Mouse (Mus musculus) large intestine, adult 2 months (tissue): ENCODE results near the gene Sptbn1. TPM values are rescaled to one million over a fixed set of nuclear protein-coding genes. Genes with fewer than 3 reads are reported as not detected.
A peak's percentile ranks its signal among the peaks of the same experiment; 100 is the strongest.

Experiments
- DNase-seq: peaks from one replicate; pipeline ENCODE4 v3.0.0-alpha.2; 2012; ENCODE audit warnings: low read depth, low spot score
- WGBS: fragments of 180-500 bp; shearing (Covaris S2); methylation state at CpG from one replicate; pipeline ENCODE4 v1.1.7; 2018; 5-methylcytosine and 5-hydroxymethylcytosine counted together
- polyA plus RNA-seq: library from polyadenylated mRNA; depleted of rRNA; stranded (reverse); fragments of >200 nt; gene quantifications from 2 replicates; pipeline ENCODE4 v1.2.3, GENCODE M21; 2012

The Sptbn1 gene
- polyA plus RNA-seq, 1 experiment: 56.6 TPM

DNA sequence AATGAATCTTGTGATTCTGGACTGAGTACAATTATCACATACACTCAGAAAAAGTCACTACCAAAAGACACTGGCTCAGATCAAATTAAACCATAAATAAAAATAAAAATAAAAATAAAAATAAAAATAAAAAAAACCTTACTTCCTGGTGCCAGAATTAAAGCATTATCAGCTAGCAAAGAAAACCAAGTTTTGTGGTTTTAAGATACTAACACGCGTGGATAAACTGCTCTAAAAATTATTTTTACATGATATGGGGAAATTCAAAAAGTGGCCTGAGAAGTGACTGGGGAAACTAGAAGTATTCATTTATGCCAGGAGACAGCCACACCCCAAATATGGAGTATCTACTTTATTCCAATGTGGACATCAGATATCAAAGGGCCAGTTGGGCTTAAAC lies 89.8 kb downstream of the Sptbn1 start:
- WGBS: 85% methylated on average over 2 of the region's 2 CpGs
- DNase-seq: no peak

- WGBS: 25% methylated on average over 5 of the region's 5 CpGs
- DNase-seq: no peak
Observed at GRCm38 (mm10) chr11:30177145-30177840, 90.7 kb downstream of the Sptbn1 start.

GRCm38 (mm10) chr11:30176111-30176510 lies 91.9 kb downstream of the Sptbn1 start:
- DNase-seq: no peak
- 37% methylated on average over 3 of the region's 3 CpGs for WGBS

GRCm38 (mm10) chr11:30175623-30176022 lies 92.4 kb downstream of the Sptbn1 start:
- WGBS: 46% methylated on average over 1 of the region's 1 CpGs
- no peak for DNase-seq

- no peak for DNase-seq
- WGBS: 30% methylated on average over 4 of the region's 4 CpGs
Observed at GRCm38 (mm10) chr11:30171586-30172178, 96.3 kb downstream of the Sptbn1 start.

DNA sequence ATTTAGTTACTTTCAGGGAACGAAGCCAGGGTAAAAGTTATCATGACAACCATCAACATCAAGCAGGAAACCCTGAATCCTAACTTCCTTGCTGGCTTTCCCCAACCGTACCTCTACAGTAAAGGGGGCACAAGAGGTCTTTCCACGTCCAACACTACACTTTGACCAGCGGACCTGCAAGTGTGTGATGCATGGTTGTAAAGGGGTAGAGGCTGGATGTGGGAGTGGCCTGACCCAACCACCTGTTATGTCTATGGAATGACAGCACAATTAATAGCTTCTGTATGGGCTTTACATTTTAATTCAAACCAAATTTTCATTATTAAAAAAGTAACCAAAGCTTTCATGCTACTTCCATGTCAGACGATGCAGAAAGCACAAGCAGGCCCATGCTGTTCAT lies 96.8 kb downstream of the Sptbn1 start:
- DNase-seq: no peak
- 33% methylated on average over 5 of the region's 5 CpGs for WGBS

GRCm38 (mm10) chr11:30166551-30166922 lies 101.4 kb downstream of the Sptbn1 start:
- DNase-seq: no peak
- 17% methylated on average over 4 of the region's 4 CpGs for WGBS

GRCm38 (mm10) chr11:30165861-30166550 lies 102.0 kb downstream of the Sptbn1 start:
- no peak for DNase-seq
- 35% methylated on average over 5 of the region's 5 CpGs for WGBS

- WGBS: 29% methylated on average over 5 of the region's 5 CpGs
- peak; percentile 70 for DNase-seq
Observed at GRCm38 (mm10) chr11:30164515-30165214, 103.3 kb downstream of the Sptbn1 start.

DNA sequence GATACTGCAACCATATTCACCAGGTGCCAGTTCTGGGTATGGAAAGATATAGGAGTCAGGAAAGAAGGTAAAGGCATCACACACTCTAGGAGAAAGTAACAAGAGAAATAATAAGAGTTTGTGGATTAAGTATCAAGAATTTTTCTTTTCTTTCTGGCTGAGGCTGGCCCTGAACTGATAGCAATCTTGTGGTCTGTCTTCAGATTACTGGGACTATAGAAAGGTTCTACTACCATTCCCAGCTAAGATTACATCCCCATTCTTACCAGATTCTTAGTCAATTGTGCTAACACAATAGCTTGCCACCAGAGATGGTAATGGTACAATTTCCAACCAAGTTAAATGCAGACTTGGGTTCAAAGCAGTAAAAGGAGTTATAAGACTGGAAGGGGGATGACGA lies 104.1 kb downstream of the Sptbn1 start:
- WGBS: 69% methylated on average over 1 of the region's 1 CpGs
- no peak for DNase-seq

DNA sequence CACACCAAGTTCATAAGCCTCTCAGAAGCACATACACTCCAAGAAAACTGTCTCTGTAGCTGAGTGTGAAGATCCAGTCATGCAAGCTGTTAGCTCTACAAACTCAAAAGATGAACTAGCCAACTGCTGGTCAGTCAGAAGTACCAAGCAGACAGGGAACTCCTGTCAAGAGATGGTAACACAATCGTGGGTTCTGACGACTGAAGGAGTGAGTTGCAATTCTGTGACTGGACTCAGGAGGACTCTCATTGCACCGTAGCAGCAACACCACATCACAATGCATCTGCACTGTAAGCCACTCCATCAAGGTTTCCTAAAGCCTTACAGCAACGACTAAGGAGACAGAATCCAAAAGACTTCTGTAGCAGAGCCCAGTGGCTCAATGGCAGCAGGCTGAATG lies 104.9 kb downstream of the Sptbn1 start:
- WGBS: 63% methylated on average over 4 of the region's 4 CpGs
- no peak for DNase-seq

GRCm38 (mm10) chr11:30161744-30162143 lies 106.2 kb downstream of the Sptbn1 start:
- DNase-seq: no peak
- WGBS: 91% methylated on average over 1 of the region's 1 CpGs

DNA sequence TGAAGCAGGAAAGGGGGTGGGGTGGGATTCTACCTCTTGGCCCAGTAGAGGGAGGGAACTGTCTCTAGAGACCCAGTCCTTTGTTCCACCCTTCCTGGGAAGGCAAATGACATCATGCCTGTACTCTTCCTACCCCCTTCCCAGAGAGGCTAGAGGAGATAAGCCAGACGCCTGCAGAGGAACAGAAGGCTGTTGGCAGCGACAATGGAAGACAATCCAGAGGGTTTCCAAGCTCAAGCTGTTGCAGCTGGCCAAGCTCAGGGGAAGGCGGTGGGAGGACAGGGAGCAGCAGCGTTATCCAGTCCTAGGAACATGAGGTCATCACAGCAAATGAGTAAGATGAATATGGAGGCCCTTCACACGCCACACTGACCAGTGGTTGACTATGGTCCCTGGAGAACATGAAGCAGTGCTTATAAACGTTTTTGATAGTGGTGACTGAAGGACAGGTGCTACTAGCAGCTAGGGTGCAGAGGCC lies 106.8 kb downstream of the Sptbn1 start:
- no peak for DNase-seq
- 36% methylated on average over 6 of the region's 6 CpGs for WGBS

DNA sequence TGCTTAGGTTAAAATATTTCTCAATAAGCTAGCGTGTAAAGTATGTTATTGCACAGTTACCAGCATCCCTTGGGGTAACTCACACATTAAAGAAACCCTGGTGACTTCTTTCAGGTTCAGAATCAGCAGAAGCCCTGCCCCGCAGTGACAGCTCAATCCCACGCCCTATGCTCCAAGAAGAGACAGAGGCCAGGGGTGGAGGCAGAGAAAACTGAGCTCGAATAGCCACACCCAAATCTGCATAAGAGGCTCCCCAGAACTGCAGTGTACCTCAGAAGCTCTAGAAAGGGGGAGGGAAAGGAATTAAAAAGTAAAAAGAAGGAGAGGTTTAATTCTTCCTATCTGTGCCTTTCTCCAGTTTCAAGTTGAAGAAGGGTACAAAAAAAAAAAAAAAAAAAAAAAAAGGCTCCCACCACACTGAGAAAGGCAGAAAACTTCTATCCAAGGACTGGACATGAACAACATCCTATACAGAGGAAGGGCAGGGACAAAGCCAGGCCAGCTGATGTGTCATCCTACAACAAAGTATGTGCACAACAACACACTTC lies 107.3 kb downstream of the Sptbn1 start:
- 37% methylated on average over 4 of the region's 4 CpGs for WGBS
- DNase-seq: no peak

GRCm38 (mm10) chr11:30159545-30160255 lies 108.3 kb downstream of the Sptbn1 start:
- 85% methylated on average over 4 of the region's 4 CpGs for WGBS
- DNase-seq: no peak

GRCm38 (mm10) chr11:30158028-30158700 lies 109.8 kb downstream of the Sptbn1 start:
- WGBS: 48% methylated on average over 8 of the region's 8 CpGs

DNA sequence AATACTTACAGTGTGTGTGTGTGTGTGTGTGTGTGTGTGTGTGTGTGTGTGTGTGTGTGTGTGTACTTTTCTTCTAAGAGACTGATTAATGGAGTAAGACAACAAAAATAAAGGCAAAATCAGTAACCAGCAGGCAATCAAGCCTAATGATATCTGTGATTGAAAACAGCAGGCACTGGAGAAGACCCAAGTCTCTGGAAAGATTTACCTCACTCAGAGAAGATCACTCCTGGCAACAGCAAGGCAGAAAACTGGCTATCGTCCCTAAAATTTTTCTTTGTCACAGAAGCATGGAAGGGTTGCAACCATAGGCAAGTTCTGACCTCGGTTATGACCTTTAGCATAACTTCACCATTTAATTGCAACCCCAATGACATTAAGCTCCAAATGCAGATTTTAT lies 112.1 kb downstream of the Sptbn1 start:
- DNase-seq: no peak
- WGBS: 37% methylated on average over 2 of the region's 2 CpGs

More at GRCm38 (mm10) chr11:30158028-30158700, 109.8 kb downstream of the Sptbn1 start:
- no peak for DNase-seq

- WGBS: 83% methylated on average over 2 of the region's 2 CpGs
- DNase-seq: no peak
Observed at GRCm38 (mm10) chr11:30154980-30155379, 113.0 kb downstream of the Sptbn1 start.

DNA sequence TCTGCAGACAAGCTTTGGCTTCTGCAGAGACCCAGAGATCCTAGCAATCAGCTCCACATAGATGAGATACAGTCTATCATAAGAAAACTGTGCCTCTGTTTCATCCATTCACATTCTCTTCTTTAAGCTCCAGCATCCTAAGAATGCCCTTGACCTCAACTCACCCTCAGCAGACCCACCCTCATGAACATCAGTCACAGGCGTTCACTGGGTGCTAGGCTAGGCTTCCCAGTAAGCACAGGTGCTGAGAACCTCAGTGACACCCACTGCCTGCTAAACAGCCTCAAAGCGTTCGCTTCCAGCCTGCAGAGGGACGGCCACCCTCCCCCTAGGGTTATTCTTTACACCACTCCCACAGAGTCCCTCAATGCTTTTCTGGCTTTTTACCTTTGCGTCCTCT lies 119.1 kb downstream of the Sptbn1 start:
- WGBS: 92% methylated on average over 5 of the region's 5 CpGs
- DNase-seq: no peak
